In the genomic region with DNA sequence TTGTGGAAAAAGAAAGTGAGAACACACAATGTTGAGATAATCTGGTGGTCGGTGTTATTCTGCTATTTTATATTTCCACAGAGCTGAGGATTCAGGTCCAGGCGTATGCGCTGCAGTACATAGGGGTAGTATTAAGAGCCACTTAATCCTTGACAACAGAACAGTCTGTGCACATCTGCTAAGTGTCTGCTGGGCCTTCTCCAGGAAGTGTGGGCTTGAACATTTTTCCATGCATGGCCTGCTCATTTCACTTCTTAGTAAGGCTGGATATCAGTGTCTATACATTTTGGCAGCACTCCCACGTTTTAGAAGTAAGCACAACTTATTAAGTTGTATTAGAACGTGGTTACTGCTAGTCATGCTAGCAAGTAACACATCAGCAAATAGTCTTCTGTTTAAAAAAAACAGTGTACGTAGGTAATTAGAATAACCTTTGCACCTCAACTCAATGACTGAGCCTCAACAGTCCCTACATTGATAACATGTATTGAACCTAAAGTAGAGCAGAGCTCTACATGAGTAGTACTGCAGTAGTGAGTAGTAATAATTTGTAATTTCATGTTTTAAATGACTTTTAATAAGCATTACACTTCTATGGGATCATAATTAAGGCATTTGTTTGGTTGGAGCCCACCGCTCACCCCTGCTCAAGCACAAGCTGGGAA, we compare ENCODE assay signal across 20 mouse cellular contexts. TPM values are rescaled to one million over a fixed set of nuclear protein-coding genes. Genes with fewer than 3 reads are reported as not detected.
"Had no signal": no experiment of that assay in that cellular context is flagged by ENCODE, and none has a peak within 500 bp of the region (broad histone marks: within the 10 kb centered on the region; RNA-seq: fewer than 3 reads in every experiment).

No protein-coding gene starts in this region.

- DNase-seq: kidney, adult 18-20 months; kidney, adult 9 months; kidney, postnatal 14 days; kidney, postnatal 4 days; liver, postnatal 0 days; lung, postnatal 14 days; lung, postnatal 4 days; midbrain, embryonic 14.5 days; thymus, adult 2 months; thymus, postnatal 14 days; thymus, postnatal 4 days had no signal

- H3K27me3 ChIP-seq: limb, embryonic 15.5 days; lung, embryonic 15.5 days had no signal

- H3K27ac ChIP-seq: limb, embryonic 15.5 days; liver, embryonic 14.5 days; lung, embryonic 15.5 days had no signal

- H3K4me2 ChIP-seq: limb, embryonic 15.5 days; liver, embryonic 11.5 days; lung, embryonic 15.5 days; midbrain, embryonic 11.5 days had no signal

- H3K9me3 ChIP-seq: limb, embryonic 15.5 days; lung, embryonic 15.5 days had no signal

- ATAC-seq: liver, postnatal 0 days had no signal

- H3K4me3 ChIP-seq: limb, embryonic 15.5 days; lung, embryonic 15.5 days had no signal

- H3K9ac ChIP-seq: limb, embryonic 15.5 days; liver, embryonic 14.5 days; liver, postnatal 0 days; lung, embryonic 15.5 days had no signal

- H3K36me3 ChIP-seq: limb, embryonic 15.5 days; lung, embryonic 15.5 days had no signal

RNA-seq across cellular contexts. Expression of a gene that starts 15.1 kb away (rescaled TPM):
- total RNA-seq: megakaryocyte-erythroid progenitor cell, adult 5-6 weeks had no signal
- polyA plus RNA-seq: limb, embryonic 11.5 days; limb, embryonic 15.5 days; liver, embryonic 11.5 days; midbrain, embryonic 11.5 days; small intestine, adult 2 months; spleen, adult 2 months; thymus, adult 2 months had no signal
